Mouse (Mus musculus) ES-Bruce4 (cell line): ENCODE results near the gene Tmed10. TPM values are rescaled to one million over a fixed set of nuclear protein-coding genes. Genes with fewer than 3 reads are reported as not detected.

Source experiments
- H3K27ac ChIP-seq: 2 replicates; pipeline ENCODE4 v1.5.1; 2012; ENCODE audit warnings: low read length, inconsistent platforms; ENCODE audit not compliant: insufficient read depth
- H3K27me3 ChIP-seq: 2 replicates; pipeline ENCODE4 v1.6.1; 2012; ENCODE audit warnings: mild to moderate bottlenecking, low read length, inconsistent platforms; ENCODE audit not compliant: control insufficient read depth, poor library complexity, insufficient read depth, severe bottlenecking
- H3K36me3 ChIP-seq: 2 replicates; pipeline ENCODE4 v1.6.1; 2012; ENCODE audit warnings: inconsistent platforms, mild to moderate bottlenecking, low read length, moderate library complexity; ENCODE audit not compliant: control insufficient read depth, poor library complexity, insufficient read depth, severe bottlenecking
- H3K4me1 ChIP-seq: one replicate; pipeline ENCODE4 v1.8.1; 2011; ENCODE audit warnings: low read length; ENCODE audit not compliant: control insufficient read depth, insufficient read depth
- H3K4me3 ChIP-seq: 2 replicates; pipeline ENCODE4 v1.5.1; 2011; ENCODE audit warnings: low read depth, mild to moderate bottlenecking, low read length
- H3K9ac ChIP-seq: 2 replicates; pipeline ENCODE4 v1.6.1; 2012; ENCODE audit warnings: low read depth, mild to moderate bottlenecking, inconsistent platforms; ENCODE audit not compliant: poor library complexity, severe bottlenecking
- H3K9me3 ChIP-seq: replicated peaks from 2 replicates; pipeline ENCODE4 v1.6.1; 2012; ENCODE audit warnings: mild to moderate bottlenecking, low read length, inconsistent platforms; ENCODE audit not compliant: control insufficient read depth, poor library complexity, insufficient read depth, severe bottlenecking
- CTCF ChIP-seq: IDR thresholded peaks from one replicate; pipeline ENCODE4 v1.8.1; 2011; ENCODE audit warnings: low read depth, low read length
- EP300 ChIP-seq: IDR thresholded peaks from 2 replicates; pipeline ENCODE4 v1.6.1; 2011; ENCODE audit warnings: low read depth, low read length; ENCODE audit not compliant: insufficient read depth
- POLR2A ChIP-seq: IDR thresholded peaks from one replicate; pipeline ENCODE4 v1.8.1; 2011; ENCODE audit warnings: low read length; ENCODE audit not compliant: insufficient read depth
- polyA plus RNA-seq: library from polyadenylated mRNA; stranded (reverse); fragments of >200 nt; gene quantifications from 2 replicates; pipeline ENCODE4 v1.2.4, GENCODE M21; 2011; ENCODE audit warnings: low read depth; ENCODE audit not compliant: missing spikeins, insufficient read depth, insufficient read length

The Tmed10 gene
- polyA plus RNA-seq, 1 experiment, result 174 TPM

GRCm38 (mm10) chr12:85415876-85416275 lies 41.2 kb upstream of the Tmed10 start:
- Histone ChIP-seq H3K9me3 (peaks cover 15% of the 10 kb centered on the region), H3K27me3 (no peaks in the 10 kb centered on the region), H3K4me3 (no peak overlapping the region)

DNA sequence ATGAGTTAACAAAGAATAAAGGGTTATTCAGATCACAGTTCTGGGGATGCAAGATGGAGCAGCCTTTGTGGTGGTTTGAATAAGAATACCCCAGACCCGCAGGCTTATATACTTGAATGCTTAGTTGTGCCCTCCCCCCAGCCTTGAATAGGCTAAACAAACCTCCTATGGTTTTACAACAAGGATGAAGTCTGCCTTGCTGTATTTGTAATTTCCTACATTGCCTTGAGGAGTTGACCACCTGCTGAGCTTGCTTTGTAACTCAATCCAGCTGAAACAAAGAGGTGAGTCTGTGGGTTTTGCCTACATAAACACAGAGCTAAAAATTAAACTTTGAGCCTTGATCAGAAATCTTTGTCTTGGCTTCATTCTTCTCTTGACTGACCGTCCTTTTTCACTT lies 36.5 kb upstream of the Tmed10 start:
- no peak overlapping the region for H3K4me3 ChIP-seq
- peak overlapping the region; percentile 54 for H3K27ac ChIP-seq
- no peak overlapping the region for H3K9ac ChIP-seq
- no peaks in the 10 kb centered on the region for H3K27me3 ChIP-seq
- peaks cover 41% of the 10 kb centered on the region for H3K9me3 ChIP-seq
- H3K4me1 ChIP-seq, result no peaks in the 10 kb centered on the region
- H3K36me3 ChIP-seq, result no peaks in the 10 kb centered on the region
- no peak for TF ChIP-seq POLR2A

More at GRCm38 (mm10) chr12:85415876-85416275, 41.2 kb upstream of the Tmed10 start:
- Histone ChIP-seq H3K4me1 (no peaks in the 10 kb centered on the region), H3K9ac (no peak overlapping the region), H3K36me3 (no peaks in the 10 kb centered on the region), H3K27ac (no peak overlapping the region)
- no peak for TF ChIP-seq CTCF
- TF ChIP-seq POLR2A, result no peak
- TF ChIP-seq EP300, result no peak

GRCm38 (mm10) chr12:85397960-85398272 lies 23.3 kb upstream of the Tmed10 start:
- Histone ChIP-seq H3K9ac (no peak overlapping the region), H3K9me3 (peaks cover 8% of the 10 kb centered on the region), H3K27ac (no peak overlapping the region), H3K36me3 (no peaks in the 10 kb centered on the region), H3K27me3 (no peaks in the 10 kb centered on the region), H3K4me3 (no peak overlapping the region), H3K4me1 (no peaks in the 10 kb centered on the region)
- no peak for TF ChIP-seq EP300
- no peak for TF ChIP-seq POLR2A
- TF ChIP-seq CTCF, result no peak

DNA sequence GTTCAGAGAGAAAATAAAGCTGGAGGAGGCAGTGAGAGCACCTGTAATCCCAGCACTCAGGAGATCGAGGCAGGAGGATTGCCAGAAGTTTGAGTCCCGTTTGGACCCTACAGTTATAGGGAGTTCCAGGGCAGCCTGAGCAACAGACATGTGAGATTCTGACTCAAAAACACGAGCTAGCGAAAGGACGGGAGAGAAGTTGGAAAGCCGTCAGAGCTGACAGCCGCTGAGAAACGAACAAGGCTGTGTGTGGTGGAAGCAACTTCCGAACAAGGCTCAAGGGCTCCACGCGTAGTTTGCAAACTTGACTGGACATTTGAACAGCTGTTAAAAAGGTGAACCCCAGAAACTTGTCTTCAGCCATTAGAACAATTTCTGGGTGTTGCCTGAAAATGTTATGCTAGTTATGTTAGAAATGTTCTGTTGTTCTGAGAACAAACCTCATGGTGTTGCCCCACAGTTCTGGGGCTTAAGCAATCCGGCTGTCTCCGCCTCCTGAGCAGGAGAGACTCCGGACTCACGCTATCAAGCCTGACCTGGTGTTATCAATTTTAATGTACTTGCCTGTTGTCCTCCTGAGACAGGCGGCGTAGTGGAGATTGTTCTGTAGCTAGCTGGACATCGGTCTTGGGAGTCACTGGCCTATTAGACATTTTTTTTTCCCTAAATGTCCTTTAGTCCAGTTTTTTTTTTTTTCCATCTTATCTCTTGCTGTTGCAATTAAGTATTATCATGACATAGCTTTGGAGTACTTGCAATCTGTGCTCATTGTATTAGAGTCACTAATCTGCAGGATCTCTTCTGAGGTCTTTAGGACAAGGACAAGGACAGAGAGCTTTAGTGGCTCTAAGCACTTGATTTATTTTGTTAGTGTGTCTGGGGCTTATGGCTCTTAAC lies 22.7 kb upstream of the Tmed10 start:
- peaks cover 8% of the 10 kb centered on the region for H3K9me3 ChIP-seq
- H3K4me3 ChIP-seq, result no peak overlapping the region
- no peaks in the 10 kb centered on the region for H3K36me3 ChIP-seq
- TF ChIP-seq POLR2A (no peak), EP300 (no peak), CTCF (no peak)
- H3K9ac ChIP-seq, result no peak overlapping the region
- H3K27me3 ChIP-seq, result no peaks in the 10 kb centered on the region
- H3K4me1 ChIP-seq, result no peaks in the 10 kb centered on the region
- no peak overlapping the region for H3K27ac ChIP-seq

- no peaks in the 10 kb centered on the region for H3K36me3 ChIP-seq
- H3K4me3 ChIP-seq, result no peak overlapping the region
- H3K4me1 ChIP-seq, result no peaks in the 10 kb centered on the region
- no peak overlapping the region for H3K27ac ChIP-seq
- H3K9me3 ChIP-seq, result no peaks in the 10 kb centered on the region
- H3K27me3 ChIP-seq, result no peaks in the 10 kb centered on the region
- no peak overlapping the region for H3K9ac ChIP-seq
- TF ChIP-seq POLR2A (no peak), CTCF (no peak), EP300 (no peak)
These were observed 19.3 kb upstream of the Tmed10 start for GRCm38 (mm10) chr12:85393981-85394380.

DNA sequence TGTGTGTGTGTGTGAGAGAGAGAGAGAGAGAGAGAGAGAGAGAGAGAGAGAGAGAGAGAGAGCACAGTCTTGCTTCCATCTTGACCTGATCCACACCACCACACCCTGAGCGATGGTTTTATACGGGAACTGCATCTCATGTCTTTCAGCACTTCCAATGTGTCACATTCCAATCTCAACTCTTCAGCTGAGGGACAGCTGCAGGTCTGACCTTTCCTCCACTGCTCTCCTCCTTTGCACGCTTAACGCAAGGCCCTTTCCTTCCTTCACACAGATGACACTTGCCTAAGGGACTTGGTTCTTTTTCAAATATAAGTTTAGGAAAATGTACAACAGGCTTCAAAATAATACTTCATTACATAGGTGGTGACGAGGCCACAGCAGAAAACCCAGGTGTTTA lies 18.9 kb upstream of the Tmed10 start:
- Histone ChIP-seq H3K27ac (no peak overlapping the region), H3K9ac (no peak overlapping the region), H3K27me3 (no peaks in the 10 kb centered on the region), H3K4me3 (no peak overlapping the region), H3K4me1 (no peaks in the 10 kb centered on the region), H3K9me3 (no peaks in the 10 kb centered on the region), H3K36me3 (no peaks in the 10 kb centered on the region)
- TF ChIP-seq CTCF (no peak), EP300 (no peak), POLR2A (no peak)
